18 mouse cellular contexts compared by ENCODE assay signal in the genomic region with DNA sequence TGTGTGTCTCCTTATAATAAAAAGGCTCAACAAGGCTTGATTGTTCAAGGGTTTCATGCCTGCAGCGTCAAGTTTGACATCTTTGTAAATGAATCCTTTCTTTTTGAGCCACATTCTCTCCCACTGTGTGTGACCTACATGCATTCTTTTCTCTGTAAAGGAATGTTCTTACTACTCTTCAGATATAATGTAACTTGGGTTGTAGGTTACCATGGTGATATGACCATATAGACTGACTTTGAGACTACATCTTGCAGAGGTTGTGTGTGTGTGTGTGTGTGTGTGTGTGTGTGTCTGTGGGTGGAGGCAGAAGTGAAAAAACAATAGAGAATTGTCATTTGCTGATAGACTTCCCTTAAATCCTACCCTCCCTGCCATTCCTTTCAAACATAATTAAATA. TPM values are rescaled to one million over a fixed set of nuclear protein-coding genes. Genes with fewer than 3 reads are reported as not detected.
DNase-seq lines count a peak whose midpoint lies in the region; ATAC-seq and TF ChIP-seq lines count a peak whose summit lies in the region.
"Had no signal": no experiment of that assay in that cellular context is flagged by ENCODE, and none has a peak within 500 bp of the region (broad histone marks: within the 10 kb centered on the region; RNA-seq: fewer than 3 reads in every experiment).

No protein-coding gene starts in this region.

- no peaks in the 10 kb centered on the region for H3K9me3 ChIP-seq in hindbrain, embryonic 11.5 days (ENCODE audit: control insufficient read depth, low read length)
- H3K9me3 ChIP-seq in hindbrain, embryonic 10.5 days = no peaks in the 10 kb centered on the region
- no peaks in the 10 kb centered on the region for H3K9me3 ChIP-seq in hindbrain, postnatal 0 days (ENCODE audit: low read length)
- H3K9me3 ChIP-seq: G1E; limb, embryonic 15.5 days; neural tube, embryonic 12.5 days had no signal

- H3K27ac ChIP-seq in hindbrain, embryonic 11.5 days (ENCODE audit: low read depth, low read length) = no peak overlapping the region
- no peak overlapping the region for H3K27ac ChIP-seq in hindbrain, embryonic 10.5 days
- no peak overlapping the region for H3K27ac ChIP-seq in hindbrain, postnatal 0 days
- H3K27ac ChIP-seq: limb, embryonic 15.5 days; neural tube, embryonic 12.5 days had no signal

- H3K27me3 ChIP-seq in hindbrain, embryonic 11.5 days (ENCODE audit: control insufficient read depth, insufficient read depth, low read length) = no peaks in the 10 kb centered on the region
- no peaks in the 10 kb centered on the region for H3K27me3 ChIP-seq in hindbrain, embryonic 10.5 days (ENCODE audit: insufficient read depth, poor library complexity, severe bottlenecking)
- H3K27me3 ChIP-seq in hindbrain, postnatal 0 days (ENCODE audit: insufficient read depth, low read length) = no peaks in the 10 kb centered on the region
- H3K27me3 ChIP-seq: limb, embryonic 15.5 days; neural tube, embryonic 12.5 days had no signal

- DNase-seq in hindbrain, embryonic 11.5 days (ENCODE audit: low spot score) = peak; percentile 8
- DNase-seq in hindbrain, embryonic 10.5 days (ENCODE audit: low spot score) = no peak
- DNase-seq in embryo, embryonic 11 days = peak; percentile 7
- DNase-seq in hindbrain, postnatal 0 days (ENCODE audit: low spot score) = peak; percentile 15
- DNase-seq in retina, embryonic 14.5 days (ENCODE audit: low spot score) = peak; percentile 15
- DNase-seq in cerebellum, postnatal 10 days = no peak
- no peak for DNase-seq in lung, postnatal 14 days
- DNase-seq: adrenal gland, adult 2 months; cerebellum, adult 2 months; layer of hippocampus, postnatal 36 days; liver, postnatal 0 days; lung, postnatal 4 days; thymus, postnatal 25 days had no signal

- no peaks in the 10 kb centered on the region for H3K4me1 ChIP-seq in hindbrain, embryonic 11.5 days (replicated peaks; ENCODE audit: control insufficient read depth, insufficient read depth, low read length)
- H3K4me1 ChIP-seq in hindbrain, embryonic 10.5 days (replicated peaks) = peaks cover 11% of the 10 kb centered on the region
- no peaks in the 10 kb centered on the region for H3K4me1 ChIP-seq in hindbrain, postnatal 0 days (ENCODE audit: insufficient read depth, low read length)
- H3K4me1 ChIP-seq: limb, embryonic 15.5 days; neural tube, embryonic 12.5 days had no signal

- no peak overlapping the region for H3K4me3 ChIP-seq in hindbrain, embryonic 11.5 days (ENCODE audit: low read depth, low read length)
- no peak overlapping the region for H3K4me3 ChIP-seq in hindbrain, embryonic 10.5 days
- H3K4me3 ChIP-seq in hindbrain, postnatal 0 days (ENCODE audit: low read length) = no peak overlapping the region
- H3K4me3 ChIP-seq: erythroblast, embryonic 14.5 days; limb, embryonic 15.5 days; neural tube, embryonic 12.5 days had no signal

- peak; percentile 60; the same call in 1 of the 2 replicates for ATAC-seq in hindbrain, embryonic 11.5 days (ENCODE audit: low FRiP score)
- 0 out of 2 replicates have a peak, but pooled peaks have one; percentile 59 for ATAC-seq in hindbrain, postnatal 0 days
- ATAC-seq: liver, postnatal 0 days had no signal

- no peak overlapping the region for H3K4me2 ChIP-seq in hindbrain, embryonic 11.5 days (replicated peaks; ENCODE audit: low read depth, low read length)
- H3K4me2 ChIP-seq in hindbrain, postnatal 0 days (ENCODE audit: low read depth, low read length) = no peak overlapping the region
- H3K4me2 ChIP-seq: heart, embryonic 11.5 days; limb, embryonic 15.5 days; neural tube, embryonic 12.5 days had no signal

- WGBS in hindbrain, embryonic 11.5 days = 17% methylated on average over 1 of the region's 1 CpGs
- 16% methylated on average over 1 of the region's 1 CpGs for WGBS in hindbrain, embryonic 10.5 days
- WGBS in hindbrain, postnatal 0 days = 8% methylated on average over 1 of the region's 1 CpGs

- H3K36me3 ChIP-seq in hindbrain, embryonic 11.5 days (ENCODE audit: control insufficient read depth, insufficient read depth, low read length) = no peaks in the 10 kb centered on the region
- H3K36me3 ChIP-seq in hindbrain, embryonic 10.5 days = no peaks in the 10 kb centered on the region
- H3K36me3 ChIP-seq in hindbrain, postnatal 0 days (ENCODE audit: insufficient read depth, low read length) = no peaks in the 10 kb centered on the region
- H3K36me3 ChIP-seq: G1E; limb, embryonic 15.5 days; neural tube, embryonic 12.5 days had no signal

- no peak for TF ChIP-seq CTCF in hindbrain, postnatal 0 days (IDR thresholded peaks at IDR 0.05; ENCODE audit: low read depth)

- no peak overlapping the region for H3K9ac ChIP-seq in hindbrain, embryonic 11.5 days (ENCODE audit: low read depth, low read length)
- no peak overlapping the region for H3K9ac ChIP-seq in hindbrain, postnatal 0 days (replicated peaks; ENCODE audit: low read length)
- H3K9ac ChIP-seq: limb, embryonic 15.5 days; liver, postnatal 0 days; neural tube, embryonic 12.5 days had no signal

RNA-seq across cellular contexts. Expression of gene Mettl25, which starts 58.5 kb away (rescaled TPM):
- 13.7 and 19.1 TPM in 2 replicates for polyA plus RNA-seq in hindbrain, embryonic 11.5 days (2014; fragmentation: Nextera tagmentation; extraction: Ambion mirVana)
- 11.7 and 11.9 TPM in 2 replicates for polyA plus RNA-seq in hindbrain, embryonic 10.5 days (2016; fragmentation: Nextera tagmentation; extraction: Ambion mirVana)
- 19.0 and 19.8 TPM in 2 replicates for total RNA-seq in hindbrain, postnatal 0 days (2014; rRNA removed)
- 16.0 TPM in 2 replicates for polyA plus RNA-seq in hindbrain, postnatal 0 days (2015; fragmentation: Nextera tagmentation; extraction: Ambion mirVana)

RNA-seq across cellular contexts. Expression of gene Ccdc59, which starts 58.8 kb away (rescaled TPM):
- polyA plus RNA-seq in hindbrain, embryonic 11.5 days (2014; fragmentation: Nextera tagmentation; extraction: Ambion mirVana) = 54.4 and 55.7 TPM in 2 replicates
- polyA plus RNA-seq in hindbrain, embryonic 10.5 days (2016; fragmentation: Nextera tagmentation; extraction: Ambion mirVana) = 49.2 and 59.5 TPM in 2 replicates
- total RNA-seq in hindbrain, postnatal 0 days (2014; rRNA removed) = 8.2 and 9.1 TPM in 2 replicates
- 42.9 and 47.5 TPM in 2 replicates for polyA plus RNA-seq in hindbrain, postnatal 0 days (2015; fragmentation: Nextera tagmentation; extraction: Ambion mirVana)

Comparison
In these comparisons a context has a peak if more than half of its experiments do, and no peak if none do; other contexts are left out.
1. DNase-seq: peak in hindbrain, embryonic 11.5 days (single experiment), embryo, embryonic 11 days (single experiment), hindbrain, postnatal 0 days (single experiment) and retina, embryonic 14.5 days (single experiment); none in hindbrain, embryonic 10.5 days (single experiment), cerebellum, postnatal 10 days (0 of 2) and lung, postnatal 14 days (single experiment).